Mouse (Mus musculus) lung, embryonic 16.5 days (tissue): ENCODE data around the gene Tmem243. TPM values are rescaled to one million over a fixed set of nuclear protein-coding genes. Genes with fewer than 3 reads are reported as not detected.

Experiments used
- polyA plus RNA-seq: library from polyadenylated mRNA; unstranded; fragments of >200 nt; fragmentation: Nextera tagmentation; extraction: Ambion mirVana; gene quantifications from 2 replicates; pipeline ENCODE4 v1.2.1, GENCODE M21; 2015

Gene Tmem243
- polyA plus RNA-seq, 1 experiment from 2014 or later: 45.6 TPM

Other genes starting within 250 kb of the Tmem243 start
- gene Abcb4, start 207.0 kb upstream of the Tmem243 start, polyA plus RNA-seq: 0.13 and 0.35 TPM in 2 replicates
- 33.6 and 35.6 TPM in 2 replicates for gene Crot, start 103.3 kb upstream of the Tmem243 start, polyA plus RNA-seq
- 44.9 and 48.9 TPM in 2 replicates for gene Dmtf1, start 61.1 kb downstream of the Tmem243 start, polyA plus RNA-seq
- gene 9330182L06Rik, start 165.4 kb downstream of the Tmem243 start, polyA plus RNA-seq: 3.2 and 3.3 TPM in 2 replicates